Mouse (Mus musculus): Measurements from ENCODE around the gene Gm10491.

Gene Gm10491

GRCm38 (mm10) chrX:7879819-7880218, 27.8 kb downstream of the Gm10491 start:
- peak; percentile 58 to 78 for DNase-seq (ENCODE audit: low spot score in 2 of 2)

- DNase-seq (ENCODE audit: low spot score in 2 of 2), result peak in 1 of 2 experiments; percentile 72
These were observed 29.1 kb downstream of the Gm10491 start for GRCm38 (mm10) chrX:7878495-7878894.

- DNase-seq (ENCODE audit: low spot score in 2 of 2), result peak; percentile 82 to 90
These were observed 29.6 kb downstream of the Gm10491 start, which contains the start of gene Pim2 for GRCm38 (mm10) chrX:7878007-7878419. Gene Pim2, plus strand, starts transcription at chrX:7878262.

- no peak for DNase-seq (ENCODE audit: low spot score in 2 of 2)
These were observed 37.8 kb downstream of the Gm10491 start for GRCm38 (mm10) chrX:7869826-7870225.

GRCm38 (mm10) chrX:7868506-7868905, 39.1 kb downstream of the Gm10491 start:
- no peak for DNase-seq (ENCODE audit: low spot score in 2 of 2)

- no peak for DNase-seq (ENCODE audit: low spot score in 2 of 2)
These were observed 40.5 kb downstream of the Gm10491 start for GRCm38 (mm10) chrX:7867141-7867540.

- DNase-seq (ENCODE audit: low spot score in 2 of 2), result no peak
These were observed 41.8 kb downstream of the Gm10491 start for GRCm38 (mm10) chrX:7865786-7866185.

GRCm38 (mm10) chrX:7865343-7865742, 42.3 kb downstream of the Gm10491 start:
- no peak for DNase-seq (ENCODE audit: low spot score in 2 of 2)

- no peak for DNase-seq (ENCODE audit: low spot score in 2 of 2)
These were observed 43.1 kb downstream of the Gm10491 start for GRCm38 (mm10) chrX:7864551-7864950.

- no peak for DNase-seq (ENCODE audit: low spot score in 2 of 2)
These were observed 44.5 kb downstream of the Gm10491 start for GRCm38 (mm10) chrX:7863181-7863580.

GRCm38 (mm10) chrX:7859191-7859753, 48.4 kb downstream of the Gm10491 start:
- no peak for DNase-seq (ENCODE audit: low spot score in 2 of 2)

Measured in spleen, postnatal 4 days (tissue).